Mouse (Mus musculus) neural tube, embryonic 14.5 days (tissue): Measurements from ENCODE around the gene Rpl27. TPM values are rescaled to one million over a fixed set of nuclear protein-coding genes. Genes with fewer than 3 reads are reported as not detected.

ENCODE experiments used
- ATAC-seq: fragments of 200-750 bp; cut with Nextera tagmentation; 2 replicates; pipeline ENCODE4 v1.8.0; 2017; ENCODE audit warnings: low read depth, mild to moderate bottlenecking, moderate TSS enrichment, moderate library complexity
- H3K27ac ChIP-seq: fragments of 300-500 bp; sonication (generic); 2 replicates; pipeline ENCODE4 v1.5.1; 2014; ENCODE audit warnings: low read depth, mild to moderate bottlenecking, control low read depth, low read length, moderate library complexity, mixed read lengths
- H3K27me3 ChIP-seq: fragments of 300-500 bp; sonication (generic); 2 replicates; pipeline ENCODE4 v1.6.1; 2014; ENCODE audit warnings: low read length; ENCODE audit not compliant: control insufficient read depth, insufficient read depth
- H3K36me3 ChIP-seq: fragments of 300-500 bp; sonication (generic); 2 replicates; pipeline ENCODE4 v1.6.1; 2014; ENCODE audit warnings: low read length, mixed read lengths; ENCODE audit not compliant: control insufficient read depth, insufficient read depth
- H3K4me1 ChIP-seq: fragments of 300-500 bp; sonication (generic); 2 replicates; pipeline ENCODE4 v1.6.1; 2014; ENCODE audit warnings: low read length; ENCODE audit not compliant: control insufficient read depth, insufficient read depth
- H3K4me2 ChIP-seq: fragments of 300-500 bp; sonication (generic); 2 replicates; pipeline ENCODE4 v1.6.1; 2014; ENCODE audit warnings: mild to moderate bottlenecking, low read depth, low read length, control low read depth
- H3K4me3 ChIP-seq: fragments of 300-500 bp; sonication (generic); 2 replicates; pipeline ENCODE4 v1.5.1; 2014; ENCODE audit warnings: low read depth, low read length, control low read depth, mixed read lengths
- H3K9ac ChIP-seq: fragments of 300-500 bp; sonication (generic); replicated peaks from 2 replicates; pipeline ENCODE4 v1.6.1; 2014; ENCODE audit warnings: low read depth, mild to moderate bottlenecking, control low read depth, low read length, mixed read lengths
- H3K9me3 ChIP-seq: fragments of 300-500 bp; sonication (generic); 2 replicates; pipeline ENCODE4 v1.6.1; 2016; ENCODE audit warnings: low read length; ENCODE audit not compliant: control insufficient read depth
- WGBS: fragments of 180-500 bp; shearing (Covaris S2); extraction: QIAGEN DNeasy Blood & Tissue Kit; methylation state at CpG from one replicate; pipeline ENCODE4 v1.1.7; 2014; 5-methylcytosine and 5-hydroxymethylcytosine counted together
- polyA plus RNA-seq: library from polyadenylated mRNA; unstranded; fragments of >200 nt; fragmentation: Nextera tagmentation; extraction: Ambion mirVana; gene quantifications from 2 replicates; pipeline ENCODE4 v1.2.1, GENCODE M21; 2014

The Rpl27 gene
- polyA plus RNA-seq, 1 experiment from 2014 or later, result 257 TPM

DNA sequence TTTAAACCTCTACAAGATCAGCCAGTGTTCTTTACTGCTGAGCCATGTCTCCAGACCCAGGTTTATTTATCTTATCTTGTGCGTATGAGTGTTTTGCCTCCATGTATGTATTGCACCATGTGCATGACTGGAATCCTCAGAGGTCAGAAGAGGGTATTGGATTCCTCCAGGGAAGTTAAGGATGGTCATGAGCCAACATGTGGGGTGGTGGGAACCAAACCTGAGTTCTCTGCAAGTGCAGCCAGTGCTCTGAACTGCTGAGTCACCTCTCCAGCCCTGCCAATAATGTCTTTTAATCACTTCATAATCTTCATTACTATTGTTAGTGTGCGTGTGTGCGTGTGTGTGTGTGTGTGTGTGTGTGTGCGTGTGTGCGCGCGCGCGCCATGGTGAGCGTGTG lies 9.4 kb downstream of the Rpl27 start:
- H3K27ac ChIP-seq, result no peak overlapping the region
- H3K4me3 ChIP-seq, result no peak overlapping the region
- no peaks in the 10 kb centered on the region; the same call in 1 of the 2 replicates for H3K36me3 ChIP-seq
- H3K4me1 ChIP-seq, result no peaks in the 10 kb centered on the region
- WGBS, result 91% methylated on average over 10 of the region's 10 CpGs
- no peak for ATAC-seq
- H3K9me3 ChIP-seq, result no peaks in the 10 kb centered on the region
- H3K4me2 ChIP-seq, result no peak overlapping the region
- H3K27me3 ChIP-seq, result no peaks in the 10 kb centered on the region
- no peak overlapping the region for H3K9ac ChIP-seq

DNA sequence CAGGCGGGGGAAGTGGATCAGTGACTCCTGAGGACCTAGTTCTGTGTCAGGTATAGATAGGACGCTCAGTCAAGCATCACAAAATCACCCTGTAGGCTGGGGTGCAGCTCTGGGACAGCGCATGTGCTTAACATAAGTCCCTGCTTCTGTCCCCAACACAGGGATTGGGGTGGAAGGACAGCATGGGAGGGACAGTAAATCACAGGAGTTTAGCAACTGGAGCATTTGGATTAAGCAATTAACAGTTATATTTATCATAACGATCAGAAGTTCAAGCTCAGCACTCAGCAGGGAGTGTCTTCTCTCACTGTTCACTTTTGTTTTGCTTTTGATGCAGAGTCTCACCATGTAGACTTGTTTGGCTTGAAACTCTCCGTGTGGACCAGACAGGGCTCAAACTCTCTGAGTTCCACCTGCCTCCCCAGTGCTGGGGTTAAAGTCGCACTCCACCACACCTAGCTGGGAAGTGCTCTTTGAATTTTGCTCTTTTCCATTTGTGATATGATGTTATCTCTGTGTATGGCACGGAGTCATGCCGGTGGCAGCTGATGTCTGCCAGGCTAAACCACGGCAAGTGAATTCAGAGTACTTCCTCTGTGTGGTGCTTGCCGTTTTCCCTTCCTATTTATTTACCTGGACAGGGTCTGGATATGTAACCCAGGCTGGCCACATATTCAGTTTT lies 10.1 kb downstream of the Rpl27 start:
- WGBS, result 78% methylated on average over 10 of the region's 10 CpGs
- Histone ChIP-seq H3K27ac (no peak overlapping the region), H3K9me3 (no peaks in the 10 kb centered on the region), H3K4me1 (no peaks in the 10 kb centered on the region), H3K4me3 (no peak overlapping the region), H3K9ac (no peak overlapping the region), H3K27me3 (no peaks in the 10 kb centered on the region), H3K4me2 (no peak overlapping the region), H3K36me3 (peaks cover 2% of the 10 kb centered on the region; the same call in 1 of the 2 replicates)
- ATAC-seq, result no peak

DNA sequence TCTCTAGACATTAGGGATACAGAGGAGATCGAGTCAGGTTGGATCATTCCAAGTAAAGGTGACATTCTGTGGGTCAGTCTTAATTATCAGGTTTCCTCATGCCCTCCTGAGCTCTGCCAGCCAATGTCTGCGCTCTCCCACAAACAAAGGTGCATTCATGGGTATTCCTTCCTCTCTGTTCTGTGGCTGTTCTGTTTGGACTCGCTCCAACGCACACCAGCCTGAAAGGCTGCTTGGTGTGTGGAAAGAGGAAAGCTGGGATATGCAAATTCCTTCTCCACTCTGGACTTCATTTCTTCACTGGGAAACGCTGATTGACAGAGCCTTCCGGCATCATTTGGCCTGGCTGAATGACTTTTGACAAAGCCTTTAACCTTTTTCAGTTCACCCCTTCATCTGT lies 12.6 kb downstream of the Rpl27 start:
- Histone ChIP-seq H3K4me2 (no peak overlapping the region), H3K36me3 (peaks cover 26% of the 10 kb centered on the region), H3K27ac (no peak overlapping the region), H3K27me3 (no peaks in the 10 kb centered on the region), H3K9ac (no peak overlapping the region), H3K9me3 (no peaks in the 10 kb centered on the region), H3K4me3 (no peak overlapping the region), H3K4me1 (no peaks in the 10 kb centered on the region)
- WGBS, result 44% methylated on average over 6 of the region's 6 CpGs
- ATAC-seq, result peak; percentile 65; the same call in 1 of the 2 replicates

DNA sequence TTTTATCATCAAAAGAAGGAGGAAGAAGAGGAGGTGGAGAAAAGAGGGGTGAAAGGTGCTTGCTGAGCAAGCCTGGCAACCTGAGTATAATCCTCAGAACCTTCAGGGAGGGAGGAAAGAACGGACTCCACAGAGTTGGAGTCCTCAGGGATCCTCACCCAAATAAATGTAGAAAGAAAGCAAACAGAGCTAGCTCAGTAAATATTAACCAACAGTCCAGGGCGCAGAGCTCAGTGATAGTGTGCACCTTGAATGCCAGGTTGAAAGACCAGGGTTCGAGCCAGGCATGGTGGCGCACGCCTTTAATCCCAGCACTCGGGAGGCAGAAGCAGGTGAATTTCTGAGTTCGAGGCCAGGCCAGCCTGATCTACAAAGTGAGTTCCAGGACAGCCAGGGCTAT lies 13.5 kb downstream of the Rpl27 start:
- peaks cover 35% of the 10 kb centered on the region for H3K36me3 ChIP-seq
- H3K9ac ChIP-seq, result no peak overlapping the region
- ATAC-seq, result no peak
- H3K27ac ChIP-seq, result no peak overlapping the region
- H3K4me2 ChIP-seq, result no peak overlapping the region
- H3K4me1 ChIP-seq, result no peaks in the 10 kb centered on the region
- WGBS, result 92% methylated on average over 7 of the region's 7 CpGs
- no peaks in the 10 kb centered on the region for H3K27me3 ChIP-seq
- H3K9me3 ChIP-seq, result no peaks in the 10 kb centered on the region
- no peak overlapping the region for H3K4me3 ChIP-seq

DNA sequence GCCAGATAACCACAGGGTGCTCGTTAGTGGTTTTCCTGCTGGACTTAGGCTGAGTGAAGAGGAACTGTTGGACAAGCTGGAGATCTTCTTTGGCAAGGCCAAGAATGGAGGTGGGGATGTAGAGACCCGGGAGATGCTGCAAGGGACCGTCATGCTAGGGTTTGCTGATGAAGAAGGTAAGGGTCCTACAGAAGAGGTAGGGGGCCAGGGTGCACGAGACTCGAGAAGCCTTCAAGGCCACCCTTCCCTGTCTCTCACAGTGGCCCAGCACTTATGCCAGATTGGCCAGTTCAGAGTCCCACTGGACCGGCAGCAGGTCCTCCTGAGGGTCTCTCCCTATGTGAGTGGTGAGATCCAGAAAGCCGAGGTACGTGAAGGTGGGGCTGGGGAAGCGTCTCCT lies 15.5 kb downstream of the Rpl27 start:
- peaks cover 47% of the 10 kb centered on the region for H3K36me3 ChIP-seq
- no peak overlapping the region for H3K4me3 ChIP-seq
- WGBS, result 91% methylated on average over 9 of the region's 9 CpGs
- H3K9ac ChIP-seq, result no peak overlapping the region
- no peak overlapping the region for H3K27ac ChIP-seq
- peaks cover 8% of the 10 kb centered on the region; the same call in 1 of the 2 replicates for H3K4me1 ChIP-seq
- H3K9me3 ChIP-seq, result no peaks in the 10 kb centered on the region
- no peak for ATAC-seq
- H3K4me2 ChIP-seq, result no peak overlapping the region
- no peaks in the 10 kb centered on the region for H3K27me3 ChIP-seq

DNA sequence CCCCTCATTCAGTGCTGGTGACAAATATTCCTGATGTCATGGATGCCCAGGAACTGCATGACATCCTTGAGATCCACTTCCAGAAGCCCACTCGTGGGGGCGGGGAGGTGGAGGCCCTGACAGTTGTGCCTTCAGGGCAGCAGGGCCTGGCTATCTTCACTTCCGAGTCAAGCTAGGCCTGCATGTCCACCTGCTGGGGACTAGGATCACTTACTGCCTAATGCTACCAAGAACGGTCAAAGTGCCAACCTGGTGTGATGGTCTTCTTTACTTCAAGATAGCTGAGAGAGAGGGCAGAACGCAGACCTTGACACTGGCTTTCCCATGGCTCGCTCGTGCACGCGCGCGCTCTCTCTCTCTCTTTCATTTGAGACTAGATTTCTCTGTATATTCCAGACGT lies 16.1 kb downstream of the Rpl27 start:
- H3K4me1 ChIP-seq, result peaks cover 13% of the 10 kb centered on the region
- H3K9me3 ChIP-seq, result no peaks in the 10 kb centered on the region
- 82% methylated on average over 12 of the region's 12 CpGs for WGBS
- H3K9ac ChIP-seq, result no peak overlapping the region
- peaks cover 48% of the 10 kb centered on the region for H3K36me3 ChIP-seq
- H3K4me3 ChIP-seq, result no peak overlapping the region
- no peak for ATAC-seq
- H3K27me3 ChIP-seq, result no peaks in the 10 kb centered on the region
- H3K4me2 ChIP-seq, result no peak overlapping the region
- no peak overlapping the region for H3K27ac ChIP-seq

DNA sequence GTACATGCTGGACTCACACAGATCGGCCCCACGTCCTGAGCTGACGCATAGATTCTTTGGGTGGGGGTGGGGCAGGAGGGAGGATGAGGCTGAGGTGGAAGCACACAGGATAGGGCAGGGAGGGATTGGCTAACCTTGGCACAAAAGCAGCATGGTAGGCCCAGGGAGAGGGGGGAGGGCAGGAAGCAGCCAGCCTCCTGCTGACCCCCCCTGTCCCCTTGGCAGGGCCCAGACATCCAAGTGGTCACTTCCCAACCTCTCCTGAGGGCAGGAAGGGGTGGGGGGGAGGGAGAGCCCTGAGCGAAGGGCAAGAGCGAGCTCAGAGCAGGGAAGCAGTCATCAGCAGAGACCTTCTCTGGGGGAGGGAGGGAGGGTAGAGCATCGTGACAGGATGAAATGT lies 17.6 kb downstream of the Rpl27 start:
- Histone ChIP-seq H3K36me3 (peaks cover 48% of the 10 kb centered on the region), H3K27ac (no peak overlapping the region), H3K4me2 (no peak overlapping the region), H3K9me3 (no peaks in the 10 kb centered on the region), H3K27me3 (no peaks in the 10 kb centered on the region), H3K4me3 (no peak overlapping the region), H3K4me1 (peaks cover 25% of the 10 kb centered on the region), H3K9ac (no peak overlapping the region)
- 32% methylated on average over 5 of the region's 6 CpGs for WGBS
- no peak for ATAC-seq

DNA sequence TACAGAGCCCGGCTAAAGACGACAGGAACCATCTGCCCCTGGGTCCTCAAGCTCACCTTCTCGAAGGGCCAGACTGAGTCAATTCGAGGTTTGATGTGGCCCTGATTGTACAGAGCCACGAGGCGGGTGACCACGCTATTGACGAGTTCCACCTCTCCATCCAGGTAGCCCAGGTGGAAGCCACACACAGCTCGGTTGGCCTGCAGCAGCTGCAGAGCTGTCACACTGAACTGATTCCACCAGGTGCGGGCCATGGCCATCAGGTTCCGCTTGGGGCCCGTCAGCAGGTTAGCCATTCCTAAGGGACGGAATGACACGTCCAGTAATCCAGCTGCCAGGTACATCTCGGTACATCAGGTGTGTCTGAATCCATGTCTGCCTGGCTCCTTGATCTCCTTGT lies 18.2 kb downstream of the Rpl27 start:
- H3K9me3 ChIP-seq, result no peaks in the 10 kb centered on the region
- WGBS, result 90% methylated on average over 15 of the region's 15 CpGs
- H3K4me2 ChIP-seq, result no peak overlapping the region
- no peaks in the 10 kb centered on the region for H3K27me3 ChIP-seq
- no peak overlapping the region for H3K9ac ChIP-seq
- no peak overlapping the region for H3K4me3 ChIP-seq
- H3K36me3 ChIP-seq, result peaks cover 48% of the 10 kb centered on the region
- H3K4me1 ChIP-seq, result peaks cover 25% of the 10 kb centered on the region
- H3K27ac ChIP-seq, result no peak overlapping the region
- ATAC-seq, result no peak

DNA sequence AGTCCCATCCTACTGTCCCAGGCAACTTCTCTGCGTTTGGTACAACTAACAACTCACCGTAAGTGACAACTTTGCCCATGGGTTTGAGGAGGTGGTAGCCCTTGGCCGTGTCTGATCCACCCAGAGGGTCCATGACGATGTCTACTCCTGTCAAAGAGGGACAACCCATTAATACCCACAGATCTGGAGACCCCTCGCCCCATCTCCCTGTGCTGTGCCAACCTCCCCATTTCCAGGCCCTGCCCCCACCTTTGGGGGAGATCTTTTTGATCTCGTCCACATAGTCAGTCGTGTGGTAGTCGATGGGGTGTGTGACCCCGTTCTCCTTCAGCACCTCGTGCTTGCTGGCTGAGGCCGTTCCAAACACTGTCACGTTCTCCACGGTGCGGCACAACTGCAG lies 20.0 kb downstream of the Rpl27 start:
- no peak overlapping the region for H3K27ac ChIP-seq
- H3K4me1 ChIP-seq, result peaks cover 27% of the 10 kb centered on the region
- H3K4me2 ChIP-seq, result no peak overlapping the region
- H3K4me3 ChIP-seq, result no peak overlapping the region
- WGBS, result 67% methylated on average over 14 of the region's 14 CpGs
- ATAC-seq, result no peak
- H3K36me3 ChIP-seq, result peaks cover 47% of the 10 kb centered on the region
- H3K27me3 ChIP-seq, result no peaks in the 10 kb centered on the region
- no peak overlapping the region for H3K9ac ChIP-seq
- H3K9me3 ChIP-seq, result no peaks in the 10 kb centered on the region
